Mouse (Mus musculus) embryonic facial prominence, embryonic 12.5 days (tissue): Measurements from ENCODE around the gene Hoxb7. TPM values are rescaled to one million over a fixed set of nuclear protein-coding genes. Genes with fewer than 3 reads are reported as not detected.

Experiments used
- ATAC-seq: fragments of 200-750 bp; cut with Nextera tagmentation; 2 replicates; pipeline ENCODE4 v1.8.0; 2017; ENCODE audit not compliant: insufficient number of reproducible peaks, insufficient read depth, low FRiP score, low TSS enrichment
- H3K27ac ChIP-seq: fragments of 300-500 bp; sonication (generic); 2 replicates; pipeline ENCODE4 v1.5.1; 2016; ENCODE audit warnings: mild to moderate bottlenecking
- H3K27me3 ChIP-seq: fragments of 300-500 bp; sonication (generic); 2 replicates; pipeline ENCODE4 v1.6.1; 2016; ENCODE audit warnings: mild to moderate bottlenecking, moderate library complexity
- H3K36me3 ChIP-seq: fragments of 300-500 bp; sonication (generic); 2 replicates; pipeline ENCODE4 v1.6.1; 2016; ENCODE audit warnings: mild to moderate bottlenecking
- H3K4me1 ChIP-seq: fragments of 300-500 bp; sonication (generic); 2 replicates; pipeline ENCODE4 v1.6.1; 2016
- H3K4me2 ChIP-seq: fragments of 300-500 bp; sonication (generic); replicated peaks from 2 replicates; pipeline ENCODE4 v1.6.1; 2016; ENCODE audit warnings: mild to moderate bottlenecking, moderate library complexity
- H3K4me3 ChIP-seq: fragments of 300-500 bp; sonication (generic); 2 replicates; pipeline ENCODE4 v1.5.1; 2016; ENCODE audit warnings: mild to moderate bottlenecking
- H3K9ac ChIP-seq: fragments of 300-500 bp; sonication (generic); 2 replicates; pipeline ENCODE4 v1.6.1; 2016; ENCODE audit warnings: mild to moderate bottlenecking, moderate library complexity
- H3K9me3 ChIP-seq: fragments of 300-500 bp; sonication (generic); 2 replicates; pipeline ENCODE4 v1.6.1; 2016; ENCODE audit warnings: mild to moderate bottlenecking, moderate library complexity
- WGBS: fragments of 180-500 bp; shearing (Covaris S2); methylation state at CpG from one replicate; pipeline ENCODE4 v1.1.7; 2016; 5-methylcytosine and 5-hydroxymethylcytosine counted together
- polyA plus RNA-seq: library from polyadenylated mRNA; unstranded; fragments of >200 nt; fragmentation: Nextera tagmentation; extraction: Ambion mirVana; gene quantifications from 2 replicates; pipeline ENCODE4 v1.2.1, GENCODE M21; 2016

The Hoxb7 gene
- polyA plus RNA-seq, 1 experiment from 2014 or later: not detected

- WGBS: 1% methylated on average over 23 of the region's 23 CpGs
- Histone ChIP-seq H3K4me2 (no peak overlapping the region), H3K27ac (no peak overlapping the region), H3K9ac (no peak overlapping the region), H3K27me3 (peaks cover 100% of the 10 kb centered on the region), H3K4me1 (no peaks in the 10 kb centered on the region), H3K9me3 (no peaks in the 10 kb centered on the region), H3K36me3 (no peaks in the 10 kb centered on the region), H3K4me3 (no peak overlapping the region)
- no peak for ATAC-seq
These were observed 26.0 kb upstream of the Hoxb7 start for GRCm38 (mm10) chr11:96260310-96260970.

GRCm38 (mm10) chr11:96261323-96261890 is 25.0 kb upstream of the Hoxb7 start:
- H3K27ac ChIP-seq: no peak overlapping the region
- no peak overlapping the region for H3K4me3 ChIP-seq
- H3K9me3 ChIP-seq: no peaks in the 10 kb centered on the region
- no peak overlapping the region for H3K4me2 ChIP-seq
- no peak overlapping the region for H3K9ac ChIP-seq
- no peaks in the 10 kb centered on the region for H3K4me1 ChIP-seq
- no peak for ATAC-seq
- 1% methylated on average over 24 of the region's 24 CpGs for WGBS
- H3K36me3 ChIP-seq: no peaks in the 10 kb centered on the region
- peaks cover 100% of the 10 kb centered on the region for H3K27me3 ChIP-seq

GRCm38 (mm10) chr11:96262262-96262830 is 24.1 kb upstream of the Hoxb7 start:
- Histone ChIP-seq H3K9me3 (no peaks in the 10 kb centered on the region), H3K27ac (no peak overlapping the region), H3K4me3 (no peak overlapping the region), H3K27me3 (peaks cover 100% of the 10 kb centered on the region), H3K9ac (no peak overlapping the region), H3K36me3 (no peaks in the 10 kb centered on the region), H3K4me2 (no peak overlapping the region), H3K4me1 (no peaks in the 10 kb centered on the region)
- 9% methylated on average over 6 of the region's 6 CpGs for WGBS
- ATAC-seq: no peak

- no peaks in the 10 kb centered on the region for H3K9me3 ChIP-seq
- 2% methylated on average over 33 of the region's 33 CpGs for WGBS
- peaks cover 98% of the 10 kb centered on the region for H3K27me3 ChIP-seq
- no peak overlapping the region for H3K9ac ChIP-seq
- H3K4me1 ChIP-seq: no peaks in the 10 kb centered on the region
- ATAC-seq: no peak
- no peak overlapping the region for H3K4me3 ChIP-seq
- no peaks in the 10 kb centered on the region for H3K36me3 ChIP-seq
- H3K4me2 ChIP-seq: no peak overlapping the region
- H3K27ac ChIP-seq: no peak overlapping the region
These were observed 22.6 kb upstream of the Hoxb7 start for GRCm38 (mm10) chr11:96263636-96264389.

GRCm38 (mm10) chr11:96264390-96265020 is 21.9 kb upstream of the Hoxb7 start:
- ATAC-seq: no peak
- Histone ChIP-seq H3K4me2 (no peak overlapping the region), H3K36me3 (no peaks in the 10 kb centered on the region), H3K4me1 (no peaks in the 10 kb centered on the region), H3K27me3 (peaks cover 98% of the 10 kb centered on the region), H3K27ac (no peak overlapping the region), H3K9ac (no peak overlapping the region), H3K9me3 (no peaks in the 10 kb centered on the region), H3K4me3 (no peak overlapping the region)
- WGBS: 2% methylated on average over 8 of the region's 8 CpGs

- no peaks in the 10 kb centered on the region for H3K4me1 ChIP-seq
- no peak for ATAC-seq
- no peaks in the 10 kb centered on the region for H3K9me3 ChIP-seq
- peaks cover 98% of the 10 kb centered on the region for H3K27me3 ChIP-seq
- H3K27ac ChIP-seq: no peak overlapping the region
- 2% methylated on average over 7 of the region's 7 CpGs for WGBS
- H3K9ac ChIP-seq: no peak overlapping the region
- no peak overlapping the region for H3K4me3 ChIP-seq
- H3K4me2 ChIP-seq: no peak overlapping the region
- no peaks in the 10 kb centered on the region for H3K36me3 ChIP-seq
These were observed 20.5 kb upstream of the Hoxb7 start for GRCm38 (mm10) chr11:96265954-96266353.

GRCm38 (mm10) chr11:96267021-96267920 is 19.2 kb upstream of the Hoxb7 start:
- Histone ChIP-seq H3K27ac (no peak overlapping the region), H3K9ac (no peak overlapping the region), H3K27me3 (peaks cover 98% of the 10 kb centered on the region), H3K4me3 (no peak overlapping the region), H3K9me3 (no peaks in the 10 kb centered on the region), H3K4me1 (no peaks in the 10 kb centered on the region; the same call in 1 of the 2 replicates), H3K36me3 (no peaks in the 10 kb centered on the region), H3K4me2 (no peak overlapping the region)
- no peak for ATAC-seq
- 9% methylated on average over 7 of the region's 7 CpGs for WGBS

- no peak for ATAC-seq
- H3K27me3 ChIP-seq: peaks cover 98% of the 10 kb centered on the region
- H3K4me3 ChIP-seq: no peak overlapping the region
- WGBS: 7% methylated on average over 1 of the region's 1 CpGs
- H3K4me1 ChIP-seq: no peaks in the 10 kb centered on the region; the same call in 1 of the 2 replicates
- no peaks in the 10 kb centered on the region for H3K36me3 ChIP-seq
- H3K9ac ChIP-seq: no peak overlapping the region
- no peak overlapping the region for H3K4me2 ChIP-seq
- H3K27ac ChIP-seq: no peak overlapping the region
- H3K9me3 ChIP-seq: no peaks in the 10 kb centered on the region
These were observed 18.2 kb upstream of the Hoxb7 start for GRCm38 (mm10) chr11:96268031-96268745.

- Histone ChIP-seq H3K4me2 (no peak overlapping the region), H3K27me3 (peaks cover 98% of the 10 kb centered on the region), H3K4me3 (no peak overlapping the region), H3K4me1 (no peaks in the 10 kb centered on the region; the same call in 1 of the 2 replicates), H3K9ac (no peak overlapping the region), H3K36me3 (no peaks in the 10 kb centered on the region), H3K9me3 (no peaks in the 10 kb centered on the region), H3K27ac (no peak overlapping the region)
- WGBS: under 1% methylated on average over 19 of the region's 19 CpGs
- no peak for ATAC-seq
These were observed 16.6 kb upstream of the Hoxb7 start for GRCm38 (mm10) chr11:96269869-96270268.

- Histone ChIP-seq H3K27me3 (peaks cover 98% of the 10 kb centered on the region), H3K4me3 (peak within 1 kb of the TSS; percentile 20), H3K27ac (no peak within 1 kb of the TSS), H3K4me1 (no peaks in the 10 kb centered on the region; the same call in 1 of the 2 replicates), H3K36me3 (no peaks in the 10 kb centered on the region), H3K9ac (no peak within 1 kb of the TSS), H3K9me3 (no peaks in the 10 kb centered on the region), H3K4me2 (0 out of 2 replicates have a peak within 1 kb of the TSS, but pooled peaks have one; percentile 3)
- whole genome bisulfite sequencing: under 1% methylated on average over 40 of the region's 40 CpGs
- no peak for ATAC-seq
These were observed 15.4 kb upstream of the Hoxb7 start, which contains the start of gene Hoxb9 for GRCm38 (mm10) chr11:96270996-96271540. Gene Hoxb9 (plus strand): TSS chr11:96271457.
